Mouse (Mus musculus): ENCODE measurements around the gene Mapkapk2. TPM values are rescaled to one million over a fixed set of nuclear protein-coding genes. Genes with fewer than 3 reads are reported as not detected.

Mapkapk2 gene
- polyA plus RNA-seq, 1 experiment, result 120 TPM

GRCm38 (mm10) chr1:131048121-131048863, 49.3 kb downstream of the Mapkapk2 start:
- TF ChIP-seq CTCF (IDR thresholded peaks at IDR 0.05; ENCODE audit: insufficient read depth, low read length) (no peak), POLR2A (IDR thresholded peaks at IDR 0.05; ENCODE audit: borderline replicate concordance, extremely low read depth, low read depth, low read length) (no peak)
- WGBS, result 58% methylated on average over 6 of the region's 6 CpGs
- Histone ChIP-seq H3K4me3 (replicated peaks; ENCODE audit: extremely low read depth, low read depth, low read length) (no peak overlapping the region), H3K4me1 (ENCODE audit: control insufficient read depth, insufficient read depth, low read length) (no peaks in the 10 kb centered on the region)
- DNase-seq, result no peak

GRCm38 (mm10) chr1:131046607-131047006, 51.0 kb downstream of the Mapkapk2 start:
- H3K4me1 ChIP-seq (ENCODE audit: control insufficient read depth, insufficient read depth, low read length), result no peaks in the 10 kb centered on the region
- WGBS, result 77% methylated on average over 10 of the region's 10 CpGs
- H3K4me3 ChIP-seq (replicated peaks; ENCODE audit: extremely low read depth, low read depth, low read length), result no peak overlapping the region
- no peak for DNase-seq
- TF ChIP-seq POLR2A (IDR thresholded peaks at IDR 0.05; ENCODE audit: borderline replicate concordance, extremely low read depth, low read depth, low read length) (no peak), CTCF (IDR thresholded peaks at IDR 0.05; ENCODE audit: insufficient read depth, low read length) (no peak)

GRCm38 (mm10) chr1:131045723-131046355, 51.8 kb downstream of the Mapkapk2 start:
- no peak for DNase-seq
- H3K4me3 ChIP-seq (replicated peaks; ENCODE audit: extremely low read depth, low read depth, low read length), result no peak overlapping the region
- WGBS, result 76% methylated on average over 2 of the region's 2 CpGs
- H3K4me1 ChIP-seq (ENCODE audit: control insufficient read depth, insufficient read depth, low read length), result no peaks in the 10 kb centered on the region
- no peak for TF ChIP-seq CTCF (IDR thresholded peaks at IDR 0.05; ENCODE audit: insufficient read depth, low read length)
- no peak for TF ChIP-seq POLR2A (IDR thresholded peaks at IDR 0.05; ENCODE audit: borderline replicate concordance, extremely low read depth, low read depth, low read length)

- no peak for DNase-seq
- WGBS, result 96% methylated on average over 4 of the region's 4 CpGs
- Histone ChIP-seq H3K4me3 (replicated peaks; ENCODE audit: extremely low read depth, low read depth, low read length) (no peak overlapping the region), H3K4me1 (ENCODE audit: control insufficient read depth, insufficient read depth, low read length) (no peaks in the 10 kb centered on the region)
- TF ChIP-seq POLR2A (IDR thresholded peaks at IDR 0.05; ENCODE audit: borderline replicate concordance, extremely low read depth, low read depth, low read length) (no peak), CTCF (IDR thresholded peaks at IDR 0.05; ENCODE audit: insufficient read depth, low read length) (no peak)
Measured at GRCm38 (mm10) chr1:131043636-131044035, 54.0 kb downstream of the Mapkapk2 start.

- no peak overlapping the region for H3K4me3 ChIP-seq (replicated peaks; ENCODE audit: extremely low read depth, low read depth, low read length)
- DNase-seq, result no peak
- H3K4me1 ChIP-seq (ENCODE audit: control insufficient read depth, insufficient read depth, low read length), result no peaks in the 10 kb centered on the region
- no peak for TF ChIP-seq CTCF (IDR thresholded peaks at IDR 0.05; ENCODE audit: insufficient read depth, low read length)
- no peak for TF ChIP-seq POLR2A (IDR thresholded peaks at IDR 0.05; ENCODE audit: borderline replicate concordance, extremely low read depth, low read depth, low read length)
- WGBS, result 89% methylated on average over 3 of the region's 3 CpGs
Measured at GRCm38 (mm10) chr1:131042721-131043120, 54.9 kb downstream of the Mapkapk2 start.

GRCm38 (mm10) chr1:131042263-131042662, 55.4 kb downstream of the Mapkapk2 start:
- 72% methylated on average over 2 of the region's 2 CpGs for WGBS
- DNase-seq, result no peak
- Histone ChIP-seq H3K4me3 (replicated peaks; ENCODE audit: extremely low read depth, low read depth, low read length) (no peak overlapping the region), H3K4me1 (ENCODE audit: control insufficient read depth, insufficient read depth, low read length) (no peaks in the 10 kb centered on the region)
- TF ChIP-seq POLR2A (IDR thresholded peaks at IDR 0.05; ENCODE audit: borderline replicate concordance, extremely low read depth, low read depth, low read length), result no peak
- TF ChIP-seq CTCF (IDR thresholded peaks at IDR 0.05; ENCODE audit: insufficient read depth, low read length), result no peak

GRCm38 (mm10) chr1:131039479-131039878, 58.1 kb downstream of the Mapkapk2 start:
- DNase-seq, result no peak
- no peak for TF ChIP-seq CTCF (IDR thresholded peaks at IDR 0.05; ENCODE audit: insufficient read depth, low read length)
- TF ChIP-seq POLR2A (IDR thresholded peaks at IDR 0.05; ENCODE audit: borderline replicate concordance, extremely low read depth, low read depth, low read length), result no peak
- H3K4me3 ChIP-seq (replicated peaks; ENCODE audit: extremely low read depth, low read depth, low read length), result no peak overlapping the region
- 83% methylated on average over 5 of the region's 5 CpGs for WGBS
- H3K4me1 ChIP-seq (ENCODE audit: control insufficient read depth, insufficient read depth, low read length), result no peaks in the 10 kb centered on the region

- TF ChIP-seq CTCF (IDR thresholded peaks at IDR 0.05; ENCODE audit: insufficient read depth, low read length) (no peak), POLR2A (IDR thresholded peaks at IDR 0.05; ENCODE audit: borderline replicate concordance, extremely low read depth, low read depth, low read length) (no peak)
- H3K4me1 ChIP-seq (ENCODE audit: control insufficient read depth, insufficient read depth, low read length), result no peaks in the 10 kb centered on the region
- DNase-seq, result no peak
- 82% methylated on average over 10 of the region's 10 CpGs for WGBS
- H3K4me3 ChIP-seq (replicated peaks; ENCODE audit: extremely low read depth, low read depth, low read length), result no peak overlapping the region
Measured at GRCm38 (mm10) chr1:131038415-131039017, 59.1 kb downstream of the Mapkapk2 start.

GRCm38 (mm10) chr1:131038001-131038400, 59.6 kb downstream of the Mapkapk2 start:
- Histone ChIP-seq H3K4me3 (replicated peaks; ENCODE audit: extremely low read depth, low read depth, low read length) (no peak overlapping the region), H3K4me1 (ENCODE audit: control insufficient read depth, insufficient read depth, low read length) (no peaks in the 10 kb centered on the region)
- WGBS, result 90% methylated on average over 5 of the region's 5 CpGs
- DNase-seq, result no peak
- TF ChIP-seq CTCF (IDR thresholded peaks at IDR 0.05; ENCODE audit: insufficient read depth, low read length) (no peak), POLR2A (IDR thresholded peaks at IDR 0.05; ENCODE audit: borderline replicate concordance, extremely low read depth, low read depth, low read length) (no peak)
